Mouse (Mus musculus): Measurements from ENCODE around the gene Trim46.
A peak's percentile ranks its signal among the peaks of the same experiment; 100 is the strongest.
"Not testable (repeated sequence)": the region's sequence is repeated elsewhere in the genome, so short reads cannot be mapped to it uniquely, and the experiment has no call there.

The Trim46 gene

GRCm38 (mm10) chr3:89218271-89218670, 27.8 kb downstream of the Trim46 start:
- TF ChIP-seq NANOG (IDR thresholded peaks at IDR 0.05; ENCODE audit: borderline replicate concordance, low read length) (no peak), CTCF (conservative IDR thresholded peaks at IDR 0.05; ENCODE audit: low read length) (no peak), POU5F1 (IDR thresholded peaks at IDR 0.05; ENCODE audit: borderline replicate concordance, low read length) (no peak)
- Histone ChIP-seq H3K9me3 (ENCODE audit: low read length) (no peaks in the 10 kb centered on the region), H3K4me1 (replicated peaks; ENCODE audit: low read depth, low read length) (peaks cover 52% of the 10 kb centered on the region), H3K27me3 (ENCODE audit: insufficient read depth, low read length) (peaks cover 10% of the 10 kb centered on the region; the same call in 1 of the 2 replicates), H3K36me3 (ENCODE audit: insufficient read depth, low read length) (peaks cover 41% of the 10 kb centered on the region), H3K4me3 (replicated peaks; ENCODE audit: low read length) (no peak overlapping the region)

GRCm38 (mm10) chr3:89216407-89216806, 29.7 kb downstream of the Trim46 start:
- Histone ChIP-seq H3K4me1 (replicated peaks; ENCODE audit: low read depth, low read length) (peaks cover 59% of the 10 kb centered on the region), H3K36me3 (ENCODE audit: insufficient read depth, low read length) (peaks cover 46% of the 10 kb centered on the region), H3K27me3 (ENCODE audit: insufficient read depth, low read length) (peaks cover 10% of the 10 kb centered on the region; the same call in 1 of the 2 replicates)
- H3K4me3 ChIP-seq (replicated peaks; ENCODE audit: low read length); H3K9me3 ChIP-seq (ENCODE audit: low read length): not testable (repeated sequence)

GRCm38 (mm10) chr3:89215853-89216252, 30.3 kb downstream of the Trim46 start:
- Histone ChIP-seq H3K36me3 (ENCODE audit: insufficient read depth, low read length) (peaks cover 46% of the 10 kb centered on the region), H3K4me3 (replicated peaks; ENCODE audit: low read length) (peak overlapping the region; percentile 61), H3K4me1 (replicated peaks; ENCODE audit: low read depth, low read length) (peaks cover 58% of the 10 kb centered on the region), H3K9me3 (ENCODE audit: low read length) (no peaks in the 10 kb centered on the region), H3K27me3 (ENCODE audit: insufficient read depth, low read length) (peaks cover 10% of the 10 kb centered on the region; the same call in 1 of the 2 replicates)
- peak; percentile 81 for TF ChIP-seq CTCF (conservative IDR thresholded peaks at IDR 0.05; ENCODE audit: low read length)
- no peak for TF ChIP-seq POU5F1 (IDR thresholded peaks at IDR 0.05; ENCODE audit: borderline replicate concordance, low read length)

GRCm38 (mm10) chr3:89214681-89215411, 31.3 kb downstream of the Trim46 start, which contains the start of gene Thbs3:
TSS of gene Thbs3 (plus strand) at chr3:89215180.
- Histone ChIP-seq H3K4me1 (replicated peaks; ENCODE audit: low read depth, low read length) (peaks cover 64% of the 10 kb centered on the region), H3K36me3 (ENCODE audit: insufficient read depth, low read length) (peaks cover 50% of the 10 kb centered on the region), H3K4me3 (replicated peaks; ENCODE audit: low read length) (peak within 1 kb of the TSS; percentile 95), H3K9me3 (ENCODE audit: low read length) (no peaks in the 10 kb centered on the region), H3K27me3 (ENCODE audit: insufficient read depth, low read length) (peaks cover 10% of the 10 kb centered on the region; the same call in 1 of the 2 replicates)
- no peak for TF ChIP-seq POU5F1 (IDR thresholded peaks at IDR 0.05; ENCODE audit: borderline replicate concordance, low read length)
- TF ChIP-seq CTCF (conservative IDR thresholded peaks at IDR 0.05; ENCODE audit: low read length), result no peak
- no peak for TF ChIP-seq NANOG (IDR thresholded peaks at IDR 0.05; ENCODE audit: borderline replicate concordance, low read length)

- Histone ChIP-seq H3K27me3 (ENCODE audit: insufficient read depth, low read length) (peaks cover 6% of the 10 kb centered on the region; the same call in 1 of the 2 replicates), H3K9me3 (ENCODE audit: low read length) (no peaks in the 10 kb centered on the region), H3K4me3 (replicated peaks; ENCODE audit: low read length) (peak overlapping the region; percentile 95), H3K36me3 (ENCODE audit: insufficient read depth, low read length) (peaks cover 50% of the 10 kb centered on the region), H3K4me1 (replicated peaks; ENCODE audit: low read depth, low read length) (peaks cover 66% of the 10 kb centered on the region)
- TF ChIP-seq NANOG (IDR thresholded peaks at IDR 0.05; ENCODE audit: borderline replicate concordance, low read length) (no peak), POU5F1 (IDR thresholded peaks at IDR 0.05; ENCODE audit: borderline replicate concordance, low read length) (no peak), CTCF (conservative IDR thresholded peaks at IDR 0.05; ENCODE audit: low read length) (no peak)
Measured at GRCm38 (mm10) chr3:89213803-89214530, 32.1 kb downstream of the Trim46 start.

- TF ChIP-seq CTCF (conservative IDR thresholded peaks at IDR 0.05; ENCODE audit: low read length), result no peak
- TF ChIP-seq NANOG (IDR thresholded peaks at IDR 0.05; ENCODE audit: borderline replicate concordance, low read length), result no peak
- TF ChIP-seq POU5F1 (IDR thresholded peaks at IDR 0.05; ENCODE audit: borderline replicate concordance, low read length), result no peak
- no peak overlapping the region for H3K4me3 ChIP-seq (replicated peaks; ENCODE audit: low read length)
- H3K9me3 ChIP-seq (ENCODE audit: low read length), result no peaks in the 10 kb centered on the region
Measured at GRCm38 (mm10) chr3:89210731-89211130, 35.4 kb downstream of the Trim46 start.

GRCm38 (mm10) chr3:89210162-89210561, 35.9 kb downstream of the Trim46 start:
- no peak overlapping the region for H3K4me3 ChIP-seq (replicated peaks; ENCODE audit: low read length)
- peaks cover 54% of the 10 kb centered on the region for H3K4me1 ChIP-seq (replicated peaks; ENCODE audit: low read depth, low read length)
- H3K36me3 ChIP-seq (ENCODE audit: insufficient read depth, low read length), result peaks cover 76% of the 10 kb centered on the region
- TF ChIP-seq CTCF (conservative IDR thresholded peaks at IDR 0.05; ENCODE audit: low read length) (no peak), POU5F1 (IDR thresholded peaks at IDR 0.05; ENCODE audit: borderline replicate concordance, low read length) (no peak), NANOG (IDR thresholded peaks at IDR 0.05; ENCODE audit: borderline replicate concordance, low read length) (no peak)
- H3K9me3 ChIP-seq (ENCODE audit: low read length), result no peaks in the 10 kb centered on the region
- H3K27me3 ChIP-seq (ENCODE audit: insufficient read depth, low read length), result no peaks in the 10 kb centered on the region

More at GRCm38 (mm10) chr3:89210731-89211130, 35.4 kb downstream of the Trim46 start:
- Histone ChIP-seq H3K36me3 (ENCODE audit: insufficient read depth, low read length) (peaks cover 71% of the 10 kb centered on the region), H3K27me3 (ENCODE audit: insufficient read depth, low read length) (no peaks in the 10 kb centered on the region), H3K4me1 (replicated peaks; ENCODE audit: low read depth, low read length) (peaks cover 60% of the 10 kb centered on the region)

- H3K27me3 ChIP-seq (ENCODE audit: insufficient read depth, low read length), result no peaks in the 10 kb centered on the region
- H3K9me3 ChIP-seq (ENCODE audit: low read length), result no peaks in the 10 kb centered on the region
- peaks cover 51% of the 10 kb centered on the region for H3K4me1 ChIP-seq (replicated peaks; ENCODE audit: low read depth, low read length)
- H3K4me3 ChIP-seq (replicated peaks; ENCODE audit: low read length), result no peak overlapping the region
- peaks cover 81% of the 10 kb centered on the region for H3K36me3 ChIP-seq (ENCODE audit: insufficient read depth, low read length)
- TF ChIP-seq POU5F1 (IDR thresholded peaks at IDR 0.05; ENCODE audit: borderline replicate concordance, low read length), result no peak
Measured at GRCm38 (mm10) chr3:89209731-89210130, 36.4 kb downstream of the Trim46 start.

All from E14TG2a.4 (cell line).